21 mouse cellular contexts compared by ENCODE assay signal in the genomic region with DNA sequence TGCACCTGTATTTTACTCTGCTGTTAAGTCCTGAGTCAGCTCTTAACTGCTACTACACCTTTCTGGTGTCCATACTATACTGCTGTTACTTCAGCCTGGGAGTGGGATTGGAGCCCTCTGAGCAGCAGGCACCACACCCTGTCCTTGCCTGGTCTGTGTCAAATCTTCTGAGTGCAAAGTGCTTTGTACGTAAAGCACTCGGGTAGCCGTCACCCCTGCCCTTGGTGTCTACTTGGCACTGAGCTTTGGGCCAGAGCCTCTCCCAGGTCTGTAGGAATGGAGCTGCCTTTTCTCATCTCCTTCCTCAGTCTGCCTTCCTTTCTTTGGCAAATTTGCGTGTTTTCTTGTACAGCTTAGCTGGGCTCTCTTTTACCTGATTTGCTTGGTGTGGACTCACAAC. TPM values are rescaled to one million over a fixed set of nuclear protein-coding genes. Genes with fewer than 3 reads are reported as not detected.
DNase-seq lines count a peak whose midpoint lies in the region; ATAC-seq and TF ChIP-seq lines count a peak whose summit lies in the region.
"Had no signal": no experiment of that assay in that cellular context is flagged by ENCODE, and none has a peak within 500 bp of the region (broad histone marks: within the 10 kb centered on the region; RNA-seq: fewer than 3 reads in every experiment).

No protein-coding gene starts in this region.

- no peaks in the 10 kb centered on the region; the same call in none of the 2 replicates for H3K36me3 ChIP-seq in heart, adult 2 months (ENCODE audit: control insufficient read depth, insufficient read depth, low read length)
- peaks cover 3% of the 10 kb centered on the region; the same call in 1 of the 2 replicates for H3K36me3 ChIP-seq in liver, adult 2 months (ENCODE audit: control insufficient read depth, insufficient read depth, low read length)
- peaks cover 40% of the 10 kb centered on the region for H3K36me3 ChIP-seq in liver, postnatal 0 days (replicated peaks; ENCODE audit: insufficient read depth, low read length)
- H3K36me3 ChIP-seq in ES-E14 (ENCODE audit: control insufficient read depth, insufficient read depth, low read length, poor library complexity, severe bottlenecking), result peaks cover 88% of the 10 kb centered on the region
- peaks cover 2% of the 10 kb centered on the region for H3K36me3 ChIP-seq in stomach, embryonic 16.5 days (ENCODE audit: control insufficient read depth, insufficient read depth, low read length)

- peak in 1 of 2 experiments; percentile 18 for DNase-seq in heart, adult 2 months
- DNase-seq in heart, postnatal 25 days (ENCODE audit: low spot score), result no peak
- peak; percentile 53 for DNase-seq in liver, adult 2 months (ENCODE audit: extremely low read depth, low read depth, low spot score)
- no peak for DNase-seq in liver, postnatal 0 days
- no peak for DNase-seq in ES-E14 (ENCODE audit: low read depth, low spot score)
- DNase-seq in gastrocnemius, adult 8-10 months (ENCODE audit: low spot score in 2 of 2), result no peak
- DNase-seq: adrenal gland, adult 8-10 months; cerebellum, adult 11 months; cerebellum, adult 8-10 months; embryo, embryonic 11 days; gastrocnemius, postnatal 14 days; kidney, adult 18-20 months had no signal

- TF ChIP-seq POLR2A in heart, adult 2 months (IDR thresholded peaks at IDR 0.05; ENCODE audit: insufficient read depth, low read depth, low read length), result no peak
- no peak for TF ChIP-seq POLR2A in liver, adult 2 months (IDR thresholded peaks at IDR 0.05; ENCODE audit: extremely low read depth, insufficient read depth, low read length)

- intact Hi-C loops in heart, adult 2 months (cut with DNase I), result loop anchor here (5.0 kb wide), 3 partner anchors 363 to 548 kb away; no protein-coding TSS in a partner anchor
- intact Hi-C loops in heart, postnatal 25 days (cut with DNase I), result loop anchor here (5.0 kb wide), 2 partner anchors 243 to 363 kb away; no protein-coding TSS in a partner anchor

- TF ChIP-seq EP300 in heart, adult 2 months (IDR thresholded peaks at IDR 0.05; ENCODE audit: insufficient read depth, low read depth, low read length), result no peak
- TF ChIP-seq EP300 in liver, postnatal 0 days (IDR thresholded peaks at IDR 0.05; ENCODE audit: low read depth), result no peak

- peaks cover 2% of the 10 kb centered on the region; the same call in 1 of the 2 replicates for H3K79me2 ChIP-seq in heart, adult 2 months (replicated peaks; ENCODE audit: control insufficient read depth, insufficient read depth, low read length)
- H3K79me2 ChIP-seq in liver, adult 2 months (ENCODE audit: control insufficient read depth, insufficient read depth, low read length), result peaks cover 22% of the 10 kb centered on the region

- in situ Hi-C loops in ES-E14 (cut with MboI; ENCODE audit: low sequenced_read_pairs in 2 of 2, unreplicated experiment in 2 of 2), result no loop called here

- H3K27ac ChIP-seq in heart, adult 2 months, result no peak overlapping the region
- H3K27ac ChIP-seq in liver, adult 2 months (replicated peaks; ENCODE audit: insufficient read depth, low read depth, low read length), result peak overlapping the region; percentile 61
- no peak overlapping the region for H3K27ac ChIP-seq in liver, postnatal 0 days (ENCODE audit: low read depth)
- peak overlapping the region; percentile 33; the same call in 1 of the 2 replicates for H3K27ac ChIP-seq in ES-E14 (ENCODE audit: insufficient read depth, low read depth, low read length, poor library complexity, severe bottlenecking)
- 0 out of 2 replicates have a peak overlapping the region, but pooled peaks have one; percentile 8 for H3K27ac ChIP-seq in stomach, embryonic 16.5 days (ENCODE audit: low read length)
- H3K27ac ChIP-seq: embryonic facial prominence, embryonic 15.5 days; forebrain, embryonic 10.5 days; forebrain, embryonic 15.5 days; hindbrain, embryonic 15.5 days had no signal

- H3K4me1 ChIP-seq in heart, adult 2 months (ENCODE audit: control insufficient read depth, insufficient read depth, low read length), result peaks cover 27% of the 10 kb centered on the region
- H3K4me1 ChIP-seq in liver, adult 2 months (ENCODE audit: control insufficient read depth, insufficient read depth, low read length), result peaks cover 52% of the 10 kb centered on the region
- H3K4me1 ChIP-seq in liver, postnatal 0 days (ENCODE audit: insufficient read depth), result peaks cover 27% of the 10 kb centered on the region
- H3K4me1 ChIP-seq in ES-E14 (ENCODE audit: control insufficient read depth in 2 of 2, insufficient read depth in 2 of 2, low read length in 2 of 2, poor library complexity in 1 of 2), result peaks cover 9 to 18% of the 10 kb centered on the region in 2 experiments; a peak in 2 of 4 replicates
- H3K4me1 ChIP-seq in stomach, embryonic 16.5 days (ENCODE audit: control insufficient read depth, insufficient read depth, low read length), result peaks cover 19% of the 10 kb centered on the region; the same call in 1 of the 2 replicates

- H3K27me3 ChIP-seq in heart, adult 2 months (ENCODE audit: control insufficient read depth, insufficient read depth, low read length), result no peaks in the 10 kb centered on the region
- H3K27me3 ChIP-seq in liver, adult 2 months (ENCODE audit: control insufficient read depth, insufficient read depth, low read length), result no peaks in the 10 kb centered on the region
- H3K27me3 ChIP-seq in liver, postnatal 0 days (ENCODE audit: insufficient read depth, low read length), result no peaks in the 10 kb centered on the region
- no peaks in the 10 kb centered on the region for H3K27me3 ChIP-seq in stomach, embryonic 16.5 days (ENCODE audit: control insufficient read depth, insufficient read depth, low read length)
- H3K27me3 ChIP-seq: embryonic facial prominence, embryonic 15.5 days; forebrain, embryonic 15.5 days; heart, embryonic 15.5 days; hindbrain, embryonic 15.5 days; Patski had no signal

- TF ChIP-seq CTCF in heart, adult 2 months (IDR thresholded peaks at IDR 0.05), result no peak
- TF ChIP-seq CTCF in liver, adult 2 months (IDR thresholded peaks at IDR 0.05; ENCODE audit: low read depth, low read length), result no peak
- TF ChIP-seq CTCF in liver, postnatal 0 days (IDR thresholded peaks at IDR 0.05; ENCODE audit: low read depth), result no peak

- no peaks in the 10 kb centered on the region for H3K9me3 ChIP-seq in liver, postnatal 0 days (ENCODE audit: low read length)
- H3K9me3 ChIP-seq in ES-E14 (ENCODE audit: control insufficient read depth, insufficient read depth, low read depth, low read length), result no peaks in the 10 kb centered on the region
- H3K9me3 ChIP-seq in stomach, embryonic 16.5 days (replicated peaks; ENCODE audit: control insufficient read depth, low read length), result no peaks in the 10 kb centered on the region
- H3K9me3 ChIP-seq: embryonic facial prominence, embryonic 15.5 days; forebrain, embryonic 10.5 days; forebrain, embryonic 15.5 days; heart, embryonic 15.5 days; hindbrain, embryonic 15.5 days had no signal

- 73% methylated on average over 4 of the region's 4 CpGs for WGBS in heart, adult 2 months
- WGBS in liver, adult 2 months, result 31% methylated on average over 4 of the region's 4 CpGs
- WGBS in liver, postnatal 0 days (ENCODE audit: insufficient replicate concordance), result 84% methylated on average over 4 of the region's 4 CpGs
- 84% methylated on average over 4 of the region's 4 CpGs for WGBS in stomach, embryonic 16.5 days

- no peak overlapping the region for H3K4me3 ChIP-seq in heart, adult 2 months
- H3K4me3 ChIP-seq in liver, adult 2 months (ENCODE audit: insufficient read depth, low read depth, low read length), result no peak overlapping the region
- H3K4me3 ChIP-seq in liver, postnatal 0 days (ENCODE audit: low read depth, low read length), result no peak overlapping the region
- H3K4me3 ChIP-seq in ES-E14 (ENCODE audit: insufficient read depth in 1 of 2, low read depth in 1 of 2, low read length in 2 of 2, poor library complexity in 1 of 2, severe bottlenecking in 1 of 2), result no peak overlapping the region
- no peak overlapping the region for H3K4me3 ChIP-seq in stomach, embryonic 16.5 days (replicated peaks; ENCODE audit: low read length)
- H3K4me3 ChIP-seq: embryonic facial prominence, embryonic 15.5 days; erythroblast, embryonic 14.5 days; forebrain, embryonic 10.5 days; forebrain, embryonic 15.5 days; heart, embryonic 15.5 days; hindbrain, embryonic 15.5 days had no signal

- ATAC-seq in liver, postnatal 0 days, result no peak
- no peak for ATAC-seq in stomach, embryonic 16.5 days (ENCODE audit: insufficient read depth, low FRiP score)
- ATAC-seq: activated CD4-positive, CD25-positive, alpha-beta regulatory T cell, adult 4 months; forebrain, embryonic 15.5 days; Patski had no signal

- H3K9ac ChIP-seq in heart, adult 2 months (ENCODE audit: low read depth, low read length), result 0 out of 2 replicates have a peak overlapping the region, but pooled peaks have one; percentile 6
- peak overlapping the region; percentile 27 for H3K9ac ChIP-seq in liver, adult 2 months (ENCODE audit: low read depth, low read length)
- no peak overlapping the region for H3K9ac ChIP-seq in liver, postnatal 0 days (replicated peaks)
- H3K9ac ChIP-seq in ES-E14 (ENCODE audit: insufficient read depth, low read depth, low read length, poor library complexity, severe bottlenecking), result no peak overlapping the region
- 0 out of 2 replicates have a peak overlapping the region, but pooled peaks have one; percentile 20 for H3K9ac ChIP-seq in stomach, embryonic 16.5 days (ENCODE audit: low read length)
- H3K9ac ChIP-seq: embryonic facial prominence, embryonic 15.5 days; forebrain, embryonic 15.5 days; heart, embryonic 15.5 days; hindbrain, embryonic 15.5 days had no signal

- H3K4me2 ChIP-seq in liver, postnatal 0 days (ENCODE audit: low read depth, low read length), result no peak overlapping the region
- no peak overlapping the region for H3K4me2 ChIP-seq in stomach, embryonic 16.5 days (ENCODE audit: low read depth, low read length)
- H3K4me2 ChIP-seq: forebrain, embryonic 15.5 days; heart, embryonic 15.5 days; hindbrain, embryonic 15.5 days had no signal

TF ChIP-seq in ES-E14, 5 proteins besides CTCF, POLR2A, EP300 and RAD21:
- TF ChIP-seq MAFK (IDR thresholded peaks at IDR 0.05; ENCODE audit: insufficient read depth, low read depth, low read length) (no peak), CHD2 (IDR thresholded peaks at IDR 0.05; ENCODE audit: low read depth, low read length) (no peak), ZNF384 (IDR thresholded peaks at IDR 0.05; ENCODE audit: low read depth, low read length) (no peak), HCFC1 (IDR thresholded peaks at IDR 0.05; ENCODE audit: borderline replicate concordance, insufficient read depth, low read length) (no peak), ZC3H11A (IDR thresholded peaks at IDR 0.05; ENCODE audit: borderline replicate concordance, low read depth, low read length) (no peak)

RNA-seq across cellular contexts. Expression of gene Jade1, which starts 34.5 kb away (rescaled TPM):
- total RNA-seq in heart, adult 2 months (2021), result 10 to 100 TPM; 28.5 to 38.6 TPM
- polyA plus RNA-seq in heart, adult 2 months (2012; rRNA removed), result 10.1 and 24.0 TPM in 2 replicates
- total RNA-seq in heart, postnatal 25 days (2021), result 10 to 100 TPM; 29.9 to 36.7 TPM
- total RNA-seq in liver, adult 2 months (2014; rRNA removed), result 29.0 and 37.4 TPM in 2 replicates
- polyA plus RNA-seq in liver, adult 2 months (2012; rRNA removed), result 15.0 and 20.3 TPM in 2 replicates
- polyA plus RNA-seq in liver, postnatal 0 days (2015; fragmentation: Nextera tagmentation; extraction: Ambion mirVana), result 6.8 and 7.2 TPM in 2 replicates
- 218 and 272 TPM in 2 replicates for total RNA-seq in ES-E14 (2012; rRNA removed)
- 11.5 and 11.6 TPM in 2 replicates for polyA plus RNA-seq in stomach, embryonic 16.5 days (2015; fragmentation: Nextera tagmentation; extraction: Ambion mirVana)
- total RNA-seq in gastrocnemius, adult 8-10 months (2022), result 10 to 100 TPM; 22.4 to 29.0 (median 27.6) TPM

Comparison
In these comparisons a context has a peak if more than half of its experiments do, and no peak if none do; other contexts are left out.
1. H3K27ac ChIP-seq: peak in liver, adult 2 months (single experiment), ES-E14 (single experiment) and stomach, embryonic 16.5 days (single experiment); none in heart, adult 2 months (single experiment) and liver, postnatal 0 days (single experiment).
2. H3K9ac ChIP-seq: peak in heart, adult 2 months (single experiment), liver, adult 2 months (single experiment) and stomach, embryonic 16.5 days (single experiment); none in liver, postnatal 0 days (single experiment) and ES-E14 (single experiment).